Mouse (Mus musculus) lung, postnatal 0 days (tissue): ENCODE data around the gene Clic3.

Experiments
- CTCF ChIP-seq: IDR thresholded peaks from 2 replicates; pipeline ENCODE4 v1.5.1; 2016; ENCODE audit warnings: antibody characterized with exemption, mild to moderate bottlenecking
- EP300 ChIP-seq: IDR thresholded peaks from 2 replicates; pipeline ENCODE4 v1.6.1; 2016; ENCODE audit warnings: antibody characterized with exemption, mild to moderate bottlenecking, control low read depth

GRCm38 (mm10) chr2:25465816-25466635, 9.4 kb downstream of the Clic3 start:
- TF ChIP-seq CTCF (no peak), EP300 (no peak)
